Mouse (Mus musculus) limb, embryonic 11.5 days (tissue): ENCODE results near the gene Chpf2. TPM values are rescaled to one million over a fixed set of nuclear protein-coding genes. Genes with fewer than 3 reads are reported as not detected.
"Not testable (repeated sequence)": the region's sequence is repeated elsewhere in the genome, so short reads cannot be mapped to it uniquely, and the experiment has no call there.

Source experiments
- ATAC-seq: fragments of 200-750 bp; cut with Nextera tagmentation; 2 replicates; pipeline ENCODE4 v1.8.0; 2017; ENCODE audit warnings: low read depth; ENCODE audit not compliant: insufficient number of reproducible peaks, low FRiP score, low TSS enrichment
- DNase-seq: peaks from one replicate; pipeline ENCODE4 v3.0.0-alpha.2; 2015; ENCODE audit warnings: low spot score
- H3K27ac ChIP-seq: fragments of 300-500 bp; sonication (generic); replicated peaks from 2 replicates; pipeline ENCODE4 v1.5.1; 2014; ENCODE audit warnings: low read depth, mild to moderate bottlenecking, low read length
- H3K27me3 ChIP-seq: fragments of 300-500 bp; sonication (generic); 2 replicates; pipeline ENCODE4 v1.6.1; 2014; ENCODE audit warnings: mild to moderate bottlenecking, low read length, mixed read lengths; ENCODE audit not compliant: control insufficient read depth, insufficient read depth
- H3K36me3 ChIP-seq: fragments of 300-500 bp; sonication (generic); 2 replicates; pipeline ENCODE4 v1.6.1; 2014; ENCODE audit warnings: mild to moderate bottlenecking, low read length, moderate library complexity, mixed read lengths; ENCODE audit not compliant: control insufficient read depth, insufficient read depth
- H3K4me1 ChIP-seq: fragments of 300-500 bp; sonication (generic); 2 replicates; pipeline ENCODE4 v1.6.1; 2014; ENCODE audit warnings: low read length, mixed read lengths; ENCODE audit not compliant: control insufficient read depth, insufficient read depth
- H3K4me2 ChIP-seq: fragments of 300-500 bp; sonication (generic); 2 replicates; pipeline ENCODE4 v1.6.1; 2014; ENCODE audit warnings: low read depth, mild to moderate bottlenecking, moderate library complexity; ENCODE audit not compliant: severe bottlenecking
- H3K4me3 ChIP-seq: fragments of 300-500 bp; sonication (generic); 2 replicates; pipeline ENCODE4 v1.5.1; 2014; ENCODE audit warnings: low read depth, low read length
- H3K9ac ChIP-seq: fragments of 300-500 bp; sonication (generic); 2 replicates; pipeline ENCODE4 v1.6.1; 2014; ENCODE audit warnings: mild to moderate bottlenecking, low read length
- H3K9me3 ChIP-seq: fragments of 300-500 bp; sonication (generic); 2 replicates; pipeline ENCODE4 v1.6.1; 2016; ENCODE audit warnings: low read length; ENCODE audit not compliant: control insufficient read depth
- WGBS: fragments of 180-500 bp; shearing (Covaris S2); extraction: QIAGEN DNeasy Blood & Tissue Kit; methylation state at CpG from one replicate; pipeline ENCODE4 v1.1.7; 2014; 5-methylcytosine and 5-hydroxymethylcytosine counted together
- polyA plus RNA-seq: library from polyadenylated mRNA; unstranded; fragments of >200 nt; fragmentation: Nextera tagmentation; extraction: Ambion mirVana; gene quantifications from 2 replicates; pipeline ENCODE4 v1.2.1, GENCODE M21; 2014

Chpf2 gene
- polyA plus RNA-seq, 1 experiment from 2014 or later = 9.0 TPM

DNA sequence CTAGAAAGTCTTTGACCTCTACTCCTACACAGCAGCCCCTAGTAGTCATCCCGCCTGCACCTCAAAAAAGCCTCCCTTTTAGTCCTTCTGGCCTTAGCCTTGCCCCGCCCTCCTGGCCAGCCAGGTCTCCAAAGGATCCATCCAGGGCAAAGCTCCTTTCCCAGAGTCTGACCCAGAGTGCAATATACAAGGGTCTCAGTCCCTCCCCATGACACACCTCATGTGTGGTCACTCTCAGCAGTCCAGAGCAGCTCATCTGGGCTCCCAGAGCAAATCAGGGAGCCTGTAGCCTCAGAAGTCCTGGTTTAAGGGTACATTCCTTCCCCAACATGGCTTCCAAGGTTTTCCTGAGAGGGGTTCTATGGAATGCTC is 35.2 kb upstream of the Chpf2 start:
- Histone ChIP-seq H3K27me3 (peaks cover 3% of the 10 kb centered on the region), H3K27ac (no peak overlapping the region), H3K9me3 (no peaks in the 10 kb centered on the region), H3K4me1 (peaks cover 10% of the 10 kb centered on the region), H3K4me3 (no peak overlapping the region), H3K36me3 (no peaks in the 10 kb centered on the region), H3K4me2 (peak overlapping the region; percentile 25; the same call in 1 of the 2 replicates), H3K9ac (0 out of 2 replicates have a peak overlapping the region, but pooled peaks have one; percentile 8)
- ATAC-seq (no peak), DNase-seq (no peak)
- 56% methylated on average over 2 of the region's 2 CpGs for WGBS

DNA sequence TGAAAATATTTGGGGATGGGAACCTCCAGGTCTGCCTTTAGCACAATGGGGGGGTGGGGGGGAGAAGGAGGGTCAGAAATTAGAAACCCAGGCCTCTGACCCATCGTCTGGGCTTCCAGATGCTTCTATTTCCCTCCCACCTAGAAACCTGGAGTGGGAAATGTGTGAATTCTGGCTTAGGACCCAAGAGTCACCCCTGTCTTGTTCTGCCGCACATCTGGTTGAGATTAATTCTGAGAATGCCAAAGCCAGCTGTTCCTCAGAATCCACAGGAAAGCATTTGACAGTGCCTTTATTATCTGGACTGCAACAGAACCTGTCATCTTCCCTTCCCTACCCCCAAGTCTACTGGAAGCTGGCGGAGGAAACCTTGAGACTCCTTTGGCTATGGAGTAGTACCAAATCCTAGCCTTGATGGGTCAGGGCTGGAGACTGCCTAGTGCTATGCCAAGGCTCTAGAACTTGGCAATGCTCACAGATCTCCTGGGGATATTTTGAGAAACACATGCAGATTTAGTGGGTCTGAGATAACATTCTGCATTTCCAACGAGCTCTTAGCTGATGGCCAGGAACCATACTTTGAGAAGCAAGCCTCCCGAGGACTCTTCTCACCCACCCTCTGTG is 32.8 kb upstream of the Chpf2 start:
- Histone ChIP-seq H3K9me3 (no peaks in the 10 kb centered on the region), H3K4me2 (no peak overlapping the region), H3K9ac (no peak overlapping the region), H3K27me3 (peaks cover 3% of the 10 kb centered on the region), H3K27ac (no peak overlapping the region), H3K36me3 (no peaks in the 10 kb centered on the region), H3K4me1 (peaks cover 10% of the 10 kb centered on the region), H3K4me3 (no peak overlapping the region)
- 0 out of 2 replicates have a peak, but pooled peaks have one; percentile 11 for ATAC-seq
- WGBS = 51% methylated on average over 5 of the region's 5 CpGs
- DNase-seq = peak; percentile 36

DNA sequence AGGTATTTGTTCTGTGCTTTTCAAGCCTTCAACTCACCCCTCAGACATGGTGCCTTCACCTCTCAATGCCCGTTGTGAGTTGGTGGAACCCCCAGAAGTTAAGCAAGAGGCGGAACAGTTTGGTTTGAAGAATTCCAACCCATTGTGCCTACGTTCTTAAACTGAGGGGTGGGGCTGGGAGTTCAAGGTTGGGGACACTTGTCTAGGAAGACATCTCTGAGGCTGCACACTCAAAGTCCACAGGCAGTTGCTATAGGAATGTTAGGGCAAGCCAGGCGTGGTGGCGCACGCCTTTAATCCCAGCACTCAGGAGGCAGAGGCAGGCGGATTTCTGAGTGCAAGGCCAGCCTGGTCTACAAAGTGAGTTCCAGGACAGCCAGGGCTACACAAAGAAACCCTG is 31.2 kb upstream of the Chpf2 start:
- not testable (repeated sequence) for H3K36me3 ChIP-seq, H3K9me3 ChIP-seq, DNase-seq, ATAC-seq, H3K27ac ChIP-seq, H3K27me3 ChIP-seq, H3K9ac ChIP-seq, H3K4me1 ChIP-seq, H3K4me2 ChIP-seq, H3K4me3 ChIP-seq
- 95% methylated on average over 7 of the region's 7 CpGs for WGBS

DNA sequence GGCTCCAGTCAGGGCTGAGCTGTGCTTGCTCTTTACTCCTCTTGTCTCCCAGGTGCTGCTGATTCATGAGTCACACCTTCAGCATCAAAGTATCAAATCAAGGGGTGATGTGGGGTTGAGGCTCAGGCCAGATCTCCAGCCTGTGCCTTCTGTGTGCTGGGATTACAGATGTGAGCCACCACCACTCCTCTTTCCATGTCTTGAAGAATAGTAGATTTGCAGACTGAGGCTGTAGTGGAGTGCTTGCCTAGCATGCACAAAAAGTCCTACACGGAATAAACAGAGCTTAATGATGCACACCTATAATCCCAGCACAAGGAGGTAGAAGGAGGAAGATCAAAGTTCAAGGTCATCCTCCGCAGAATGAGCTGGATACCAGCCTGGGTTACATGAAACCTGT is 29.8 kb upstream of the Chpf2 start, which contains the start of gene 4931409K22Rik:
TSS of gene 4931409K22Rik (minus strand) at position 101 of the 400 bp plus-strand sequence.
- DNase-seq (no peak), ATAC-seq (no peak)
- Histone ChIP-seq H3K27me3 (no peaks in the 10 kb centered on the region), H3K9me3 (no peaks in the 10 kb centered on the region), H3K36me3 (no peaks in the 10 kb centered on the region), H3K4me2 (no peak within 1 kb of the TSS), H3K4me3 (no peak within 1 kb of the TSS), H3K4me1 (peaks cover 7% of the 10 kb centered on the region; the same call in 1 of the 2 replicates), H3K27ac (no peak within 1 kb of the TSS), H3K9ac (no peak within 1 kb of the TSS)
- 80% methylated on average over 2 of the region's 2 CpGs for WGBS

DNA sequence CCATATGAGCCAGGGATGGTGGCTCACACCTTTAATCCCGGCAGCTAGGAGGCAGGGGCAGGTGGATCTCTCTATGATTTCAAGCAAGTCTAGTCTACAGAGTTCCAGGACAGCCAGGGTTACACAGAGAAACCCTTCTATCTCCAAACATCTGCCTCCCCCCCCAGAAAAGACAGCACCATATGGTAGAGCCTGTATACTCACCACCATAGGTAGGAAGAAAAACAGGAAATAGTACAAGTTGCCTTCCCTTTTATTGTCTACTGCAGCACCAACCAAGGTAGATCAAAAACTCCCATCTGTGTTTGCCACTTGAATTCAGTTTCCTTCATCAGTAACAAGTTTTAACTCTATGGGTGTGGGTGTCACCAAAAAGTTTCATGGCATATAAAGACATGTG is 10.6 kb upstream of the Chpf2 start:
- Histone ChIP-seq H3K27ac (no peak overlapping the region), H3K27me3 (no peaks in the 10 kb centered on the region), H3K36me3 (peaks cover 27% of the 10 kb centered on the region), H3K4me1 (peaks cover 6% of the 10 kb centered on the region; the same call in 1 of the 2 replicates), H3K9me3 (no peaks in the 10 kb centered on the region), H3K9ac (no peak overlapping the region), H3K4me2 (peak overlapping the region; percentile 68), H3K4me3 (no peak overlapping the region; the same call in 1 of the 2 replicates)
- ATAC-seq (no peak), DNase-seq (no peak)
- WGBS = 93% methylated on average over 1 of the region's 1 CpGs

DNA sequence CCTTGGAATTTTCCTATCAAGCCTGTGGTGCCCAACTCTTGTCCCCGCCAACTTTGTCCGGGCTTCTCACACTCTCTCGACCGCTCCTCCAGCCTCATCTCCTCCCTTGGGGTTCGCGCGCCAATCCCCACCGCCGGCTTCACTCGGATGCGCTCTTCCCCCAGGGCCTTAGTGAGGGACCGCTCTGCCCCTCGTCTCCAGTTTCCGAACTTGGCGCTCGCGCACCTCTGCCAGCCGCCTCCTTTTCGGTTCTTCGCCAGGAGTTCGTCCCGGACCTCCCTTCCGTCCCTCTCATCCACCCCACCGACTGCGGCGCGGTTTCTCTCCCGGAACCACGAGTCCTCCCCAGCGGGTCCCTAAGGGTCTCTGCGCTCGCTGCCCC is 9.7 kb upstream of the Chpf2 start:
- Histone ChIP-seq H3K9me3 (no peaks in the 10 kb centered on the region), H3K27me3 (no peaks in the 10 kb centered on the region), H3K36me3 (peaks cover 24% of the 10 kb centered on the region), H3K4me1 (peaks cover 6% of the 10 kb centered on the region; the same call in 1 of the 2 replicates), H3K4me2 (peak overlapping the region; percentile 68), H3K4me3 (peak overlapping the region; percentile 87), H3K27ac (peak overlapping the region; percentile 55; the same call in 1 of the 2 replicates), H3K9ac (peak overlapping the region; percentile 74)
- no peak for ATAC-seq
- no peak for DNase-seq
- WGBS = under 1% methylated on average over 32 of the region's 32 CpGs

DNA sequence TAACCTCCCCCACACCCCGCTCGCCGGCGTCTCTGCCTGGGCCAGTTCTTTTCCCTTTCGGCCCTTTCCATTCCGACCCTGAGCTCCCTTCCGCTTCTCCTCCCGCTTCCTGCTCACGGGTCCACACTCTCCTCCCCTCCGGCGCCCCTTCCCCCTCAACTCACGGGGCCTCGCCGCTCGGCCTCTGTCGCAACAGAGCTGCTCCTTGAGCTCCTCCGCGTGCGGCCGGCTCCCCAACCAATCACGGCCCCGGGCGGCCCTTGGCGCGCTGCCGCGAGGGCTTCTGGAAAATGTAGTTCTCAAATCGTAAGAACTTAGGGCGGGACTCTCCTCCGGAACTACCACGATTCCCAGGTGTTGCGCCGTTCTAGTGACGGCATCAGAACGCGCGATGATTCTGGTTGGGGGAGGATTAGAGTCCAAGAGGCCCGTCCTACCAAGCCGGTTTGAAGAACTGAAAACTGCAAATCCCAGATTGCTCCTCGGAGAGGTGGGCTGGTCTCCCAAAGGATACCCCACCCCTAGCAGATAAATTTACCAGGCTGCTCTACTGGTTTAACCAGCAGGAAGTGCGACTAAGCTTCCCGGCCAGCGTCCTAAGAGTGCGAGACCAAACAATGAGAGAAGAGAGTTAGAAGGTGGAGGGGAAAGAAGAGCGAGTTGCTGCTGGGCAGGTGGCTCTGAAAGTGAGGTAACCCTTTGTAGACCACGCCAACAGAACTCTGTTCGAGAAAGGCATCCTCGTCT is 9.2 kb upstream of the Chpf2 start, which contains the start of gene Abcf2:
TSS of gene Abcf2 (minus strand) at position 285 of the 747 bp plus-strand sequence.
- under 1% methylated on average over 48 of the region's 48 CpGs for WGBS
- H3K4me1 ChIP-seq = peaks cover 6% of the 10 kb centered on the region; the same call in 1 of the 2 replicates
- peak; percentile 96 for ATAC-seq

DNA sequence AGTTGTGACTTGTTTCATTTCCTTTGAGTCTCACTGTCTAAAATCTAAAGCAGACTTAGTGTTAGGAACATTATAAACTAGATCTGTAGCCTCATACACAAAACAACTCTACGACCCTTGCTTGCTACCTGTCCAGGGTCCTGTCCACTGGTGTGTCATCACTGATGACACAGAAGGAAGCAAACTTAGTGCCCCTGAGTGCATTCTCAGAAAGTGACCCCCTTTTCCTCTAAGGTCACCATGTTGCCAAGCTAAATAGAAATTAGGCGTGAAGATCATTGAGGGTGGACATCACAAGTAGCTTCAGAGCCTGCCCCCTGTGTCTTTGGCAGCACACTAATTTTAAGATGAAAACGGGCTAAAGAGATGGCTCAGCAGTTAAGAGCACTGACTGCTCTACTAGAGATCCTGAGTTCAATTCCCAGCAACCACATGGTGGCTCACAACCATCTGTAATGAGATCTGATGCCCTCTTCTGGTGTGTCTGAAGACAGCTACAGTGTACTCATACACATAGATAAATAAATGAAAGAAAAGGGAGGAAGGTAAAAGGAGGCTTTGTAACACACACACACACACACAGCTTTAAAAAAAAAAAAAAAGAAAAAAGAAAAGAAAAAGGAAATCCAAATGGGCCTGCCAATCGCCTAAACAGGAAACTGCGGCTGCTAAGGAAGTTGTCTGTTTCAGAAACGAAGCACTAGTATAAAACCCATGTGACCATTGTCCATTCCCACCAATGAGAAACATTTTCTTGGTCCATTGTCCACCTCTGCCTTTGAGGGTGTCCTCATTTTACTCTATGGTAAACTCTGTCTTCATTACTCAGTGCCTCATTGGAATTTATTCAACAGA is 8.2 kb upstream of the Chpf2 start:
- no peak overlapping the region for H3K27ac ChIP-seq
- H3K4me2 ChIP-seq = peak overlapping the region; percentile 39

More for the DNA sequence above, 9.2 kb upstream of the Chpf2 start, which contains the start of gene Abcf2:
- Histone ChIP-seq H3K9ac (peak within 1 kb of the TSS; percentile 74), H3K27me3 (no peaks in the 10 kb centered on the region), H3K9me3 (no peaks in the 10 kb centered on the region), H3K4me2 (peak within 1 kb of the TSS; percentile 68), H3K27ac (peak within 1 kb of the TSS; percentile 55; the same call in 1 of the 2 replicates), H3K36me3 (peaks cover 21% of the 10 kb centered on the region), H3K4me3 (peak within 1 kb of the TSS; percentile 87)
- peak; percentile 100 for DNase-seq

More for the DNA sequence above, 8.2 kb upstream of the Chpf2 start:
- peaks cover 13% of the 10 kb centered on the region for H3K36me3 ChIP-seq
- H3K4me3 ChIP-seq = peak overlapping the region; percentile 87
- WGBS = 76% methylated on average over 6 of the region's 6 CpGs
- DNase-seq = no peak
- H3K9ac ChIP-seq = no peak overlapping the region
- H3K4me1 ChIP-seq = peaks cover 6% of the 10 kb centered on the region; the same call in 1 of the 2 replicates
- no peak for ATAC-seq
- no peaks in the 10 kb centered on the region for H3K9me3 ChIP-seq
- H3K27me3 ChIP-seq = no peaks in the 10 kb centered on the region
